Mouse (Mus musculus): Measurements from ENCODE around the gene Mrpl44.
A peak's percentile ranks its signal among the peaks of the same experiment; 100 is the strongest.

The Mrpl44 gene

DNA sequence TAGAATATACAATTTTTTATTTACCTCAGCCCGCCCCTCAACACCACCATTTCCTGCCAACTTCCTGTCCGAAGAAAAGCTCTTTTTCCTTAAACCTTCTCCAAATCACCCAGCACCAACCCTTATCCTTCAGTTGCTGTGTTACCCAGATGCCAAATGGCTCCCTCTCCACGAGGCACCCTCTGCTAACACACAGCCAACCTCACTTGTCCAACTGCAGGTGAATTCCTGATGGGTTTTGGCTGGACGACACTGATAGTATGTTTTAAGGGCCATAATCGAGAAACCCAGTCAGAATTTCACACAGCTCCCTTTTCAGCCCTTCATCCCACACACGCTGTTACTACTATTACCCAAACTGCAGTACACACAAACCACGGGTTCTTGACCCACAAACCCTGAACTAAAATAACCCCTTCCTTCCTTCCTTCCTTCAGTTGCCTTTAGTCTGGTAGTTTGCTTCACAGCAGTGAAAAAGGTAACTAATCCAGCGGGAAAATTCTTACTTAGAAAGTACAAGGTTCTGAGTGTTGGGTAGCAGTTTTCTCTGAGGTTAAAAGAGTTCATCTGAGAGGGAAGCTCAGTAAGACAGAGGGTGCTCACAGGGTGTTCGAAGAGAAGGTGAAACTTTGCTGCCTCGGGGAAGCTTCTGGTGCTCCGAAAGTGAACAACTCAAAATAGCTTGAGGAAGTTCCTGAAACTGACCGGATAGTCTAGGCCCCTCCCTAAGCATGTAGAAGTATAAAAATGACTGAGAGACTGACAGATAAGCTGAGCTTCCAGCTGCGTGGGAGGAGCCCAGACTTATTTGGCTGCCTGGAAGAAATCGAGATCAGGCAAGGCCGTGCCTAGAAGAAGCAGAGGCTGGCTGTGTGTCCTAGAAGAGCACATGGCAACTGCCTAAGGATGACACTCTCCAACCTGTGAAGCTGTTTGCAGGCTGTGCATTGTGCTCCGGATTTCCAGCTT is 13.3 kb upstream of the Mrpl44 start:
- no peak for DNase-seq

DNA sequence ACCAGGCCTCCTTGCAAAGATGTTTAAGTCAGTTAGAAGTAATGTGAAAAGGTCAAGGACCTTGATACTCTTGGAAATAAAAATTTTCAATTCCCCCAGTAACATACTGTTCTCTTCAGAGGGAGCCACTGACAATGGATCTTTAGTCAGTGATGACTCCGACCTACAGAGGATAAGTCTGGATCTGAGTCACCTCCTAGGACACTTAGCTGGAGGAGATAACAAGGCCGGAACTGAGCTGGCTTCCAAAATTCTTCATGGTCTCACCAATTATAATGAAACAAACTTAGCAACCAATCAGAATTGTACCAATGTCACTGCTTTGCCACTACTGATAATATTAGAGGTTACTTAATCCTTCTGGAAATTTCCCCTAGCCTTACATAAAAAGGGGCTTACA is 11.8 kb upstream of the Mrpl44 start:
- DNase-seq: no peak

DNA sequence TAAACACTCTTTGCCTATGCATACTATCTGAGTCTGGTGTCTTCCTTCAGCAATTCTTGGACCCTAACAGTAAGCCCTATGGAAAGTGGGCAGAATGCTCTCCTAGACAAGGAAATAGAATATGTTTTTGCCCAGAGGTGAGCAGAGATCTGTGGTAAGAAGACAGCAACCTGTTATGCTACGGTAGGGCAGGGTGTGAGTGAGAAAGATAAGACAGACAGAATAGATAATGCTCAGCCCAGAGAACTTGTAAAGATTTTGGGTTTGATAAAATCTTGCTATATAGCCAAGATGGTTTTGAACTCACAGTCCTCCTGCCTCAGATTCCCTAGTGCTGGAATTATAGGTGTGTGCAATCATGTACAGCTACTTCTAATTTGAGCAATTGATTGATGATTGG is 11.3 kb upstream of the Mrpl44 start:
- DNase-seq: no peak

DNA sequence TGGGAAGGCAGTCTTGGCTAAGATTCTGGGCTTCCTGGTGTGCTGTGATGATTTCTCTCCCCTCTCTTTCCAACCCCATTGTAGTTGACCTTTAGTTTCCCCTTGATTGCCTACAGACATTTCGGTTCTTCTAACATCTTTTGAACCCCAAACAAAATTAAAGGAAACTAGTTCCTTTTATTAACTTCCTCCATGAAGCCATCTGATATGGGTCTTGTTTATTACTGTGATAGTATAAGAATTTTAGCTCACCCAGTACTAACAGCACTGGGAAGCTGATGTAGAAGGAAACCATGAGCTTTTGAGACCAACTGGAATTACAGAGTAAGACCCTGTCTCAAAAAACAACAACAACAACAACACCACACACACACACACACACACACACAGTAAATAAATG is 7.6 kb upstream of the Mrpl44 start:
- DNase-seq: no peak

DNA sequence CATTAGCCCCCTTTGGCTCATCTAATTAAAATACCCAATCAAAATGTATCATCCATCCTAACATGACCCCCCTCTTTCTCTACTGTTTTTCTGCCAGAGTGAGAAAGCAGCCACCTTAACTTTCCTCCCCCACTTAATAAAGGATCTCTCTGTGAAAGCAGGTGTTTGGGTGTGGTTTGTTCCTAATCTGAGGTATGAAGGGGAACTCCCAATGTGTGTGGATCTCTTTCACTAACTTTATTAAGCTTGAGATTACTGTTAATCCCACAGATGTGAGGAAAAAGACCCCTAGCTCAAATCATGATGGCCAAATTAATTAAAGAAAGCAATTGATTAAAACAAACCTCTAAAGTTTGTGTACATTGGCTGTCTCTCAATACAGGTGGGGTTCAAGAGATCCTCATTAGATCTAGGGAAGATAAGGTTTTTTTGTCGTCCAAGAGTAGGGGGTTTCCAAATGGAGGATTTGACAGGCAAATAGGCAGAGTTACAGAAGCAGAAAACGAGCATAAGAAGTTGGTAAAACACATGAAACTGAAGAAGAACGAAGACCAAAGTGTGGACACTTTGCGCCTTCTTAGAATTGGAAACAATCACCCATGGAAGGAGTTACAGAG is 1.5 kb upstream of the Mrpl44 start:
- DNase-seq: no peak

DNA sequence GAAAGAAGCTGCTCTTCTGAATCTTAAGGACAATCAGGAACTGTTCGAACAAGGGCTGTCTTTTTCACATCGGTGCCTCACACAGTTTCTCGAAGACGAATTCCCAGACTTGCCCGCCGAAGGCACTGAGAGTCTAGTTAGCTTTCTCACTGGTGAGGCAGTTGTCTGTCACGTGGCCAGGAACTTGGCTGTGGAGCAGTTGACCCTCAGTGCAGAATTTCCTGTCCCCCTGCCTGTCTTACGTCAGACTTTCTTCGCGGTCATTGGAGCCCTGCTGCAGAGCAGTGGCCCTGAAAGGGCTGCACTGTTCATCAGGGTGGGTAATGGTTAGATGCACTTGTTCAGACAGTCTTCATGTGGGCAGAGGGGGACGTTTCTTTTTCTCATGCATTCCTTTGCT is 2.2 kb downstream of the Mrpl44 start:
- DNase-seq: no peak

DNA sequence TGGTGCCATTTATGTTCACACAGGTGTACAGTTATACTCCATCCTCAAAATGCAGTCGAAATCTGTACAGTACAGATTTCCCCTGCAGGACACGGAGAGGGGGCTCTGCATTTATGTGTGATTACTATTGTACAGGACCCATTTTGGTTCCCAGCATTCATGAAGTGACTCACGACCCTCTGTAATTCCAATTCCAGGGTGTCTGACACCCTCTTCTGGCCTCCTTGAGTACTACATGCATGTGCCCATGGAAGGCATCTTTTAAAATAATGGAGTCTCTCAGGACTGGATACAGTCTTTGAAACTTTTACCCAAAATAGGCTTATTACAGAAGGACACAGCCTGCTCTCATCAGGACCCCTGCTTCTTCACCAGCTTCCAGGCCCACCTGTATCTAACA is 6.6 kb downstream of the Mrpl44 start:
- DNase-seq: no peak

DNA sequence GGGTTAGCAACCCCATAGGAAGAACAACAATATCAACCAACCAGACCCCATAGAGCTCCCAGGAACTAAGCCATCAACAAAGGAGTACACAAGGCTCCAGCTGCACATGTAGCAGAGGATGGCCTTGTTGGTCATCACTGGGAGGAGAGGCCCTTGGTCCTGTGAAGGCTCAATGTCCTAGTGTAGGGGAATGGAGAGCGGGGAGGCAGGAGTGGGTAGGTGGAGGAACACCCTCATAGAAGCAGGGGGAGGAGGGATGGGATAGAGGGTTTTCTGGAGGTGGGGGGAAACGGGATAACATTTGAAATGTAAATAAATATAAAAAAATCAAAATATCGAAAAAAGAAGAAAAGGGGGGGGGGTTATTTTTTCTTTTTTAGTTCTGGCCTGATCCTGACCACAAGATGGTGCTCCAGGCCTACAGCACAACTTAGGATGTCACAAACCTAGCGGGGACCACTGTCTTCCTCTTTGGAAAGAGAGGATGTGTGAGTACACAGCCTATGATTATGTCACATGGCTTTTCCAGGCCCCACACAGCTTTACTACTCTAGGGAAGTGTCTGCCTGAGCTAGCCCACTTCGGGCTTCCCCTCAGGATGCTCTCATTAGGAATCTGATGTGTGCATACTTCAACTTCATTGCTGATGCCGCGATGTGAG is 10.6 kb downstream of the Mrpl44 start:
- DNase-seq: peak; percentile 36

DNA sequence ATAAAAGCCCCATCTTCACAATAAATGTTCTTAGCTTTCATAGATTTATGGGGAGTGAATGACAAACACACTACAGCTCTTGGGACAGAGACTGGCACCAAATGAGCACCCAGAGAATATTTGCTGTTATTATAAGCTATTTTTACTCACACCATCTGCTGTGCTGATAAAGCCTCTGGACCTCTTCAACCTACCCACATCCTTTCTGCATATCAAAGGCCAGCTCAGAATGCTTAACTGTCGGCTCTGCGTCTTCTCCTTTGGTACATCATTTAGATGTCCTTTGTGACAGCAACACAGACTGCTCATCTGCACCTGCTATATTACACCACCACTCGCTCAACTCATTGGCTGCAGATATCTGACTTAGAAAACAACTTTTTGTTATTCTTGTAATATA is 21.3 kb downstream of the Mrpl44 start:
- no peak for DNase-seq

DNA sequence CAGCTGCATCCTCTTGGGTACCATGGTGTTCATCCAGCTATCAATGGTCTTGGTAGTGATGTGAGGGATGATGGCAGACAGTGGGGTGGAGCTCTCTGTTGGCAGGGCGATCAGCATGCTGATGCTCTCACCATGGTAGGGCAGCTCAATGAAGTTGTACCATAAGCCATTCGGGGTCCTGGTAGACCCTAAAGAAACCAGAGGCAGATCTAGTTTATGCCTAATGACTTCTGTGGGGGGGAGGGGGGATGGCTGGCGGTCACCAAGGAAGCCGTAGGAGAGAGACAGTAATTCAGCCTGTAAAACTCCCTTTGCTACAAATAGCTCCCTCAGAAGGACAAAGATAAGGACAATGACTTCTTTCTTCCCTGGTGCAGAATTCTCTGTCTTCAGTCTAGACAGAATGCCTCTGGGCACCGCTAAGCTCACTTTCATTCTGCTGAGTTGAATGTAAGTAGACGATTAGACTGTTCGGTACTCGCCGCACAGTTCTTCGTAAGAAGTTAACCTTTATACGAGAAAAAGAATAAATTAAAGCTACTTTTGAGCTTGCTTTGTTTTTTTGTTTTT is 27.1 kb downstream of the Mrpl44 start:
- no peak for DNase-seq

DNA sequence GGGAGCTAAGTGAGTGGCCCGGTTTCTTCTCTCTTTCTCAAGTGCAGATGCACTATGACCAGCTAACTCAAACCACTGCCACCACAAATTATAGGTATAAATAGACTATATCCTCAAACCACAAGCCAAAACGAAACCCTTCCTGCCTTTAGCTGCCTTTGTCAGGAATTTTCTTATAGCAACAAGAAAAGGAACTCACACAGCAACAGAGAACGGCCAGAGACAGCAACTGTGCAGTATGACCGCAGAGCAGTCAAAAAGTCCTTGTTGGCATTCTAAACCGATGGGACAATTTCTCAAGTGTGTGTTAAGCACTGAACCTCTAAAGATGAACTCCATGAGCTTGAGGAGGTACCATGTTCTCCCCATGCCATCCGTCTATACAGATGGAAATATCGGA is 27.8 kb downstream of the Mrpl44 start:
- no peak for DNase-seq

DNA sequence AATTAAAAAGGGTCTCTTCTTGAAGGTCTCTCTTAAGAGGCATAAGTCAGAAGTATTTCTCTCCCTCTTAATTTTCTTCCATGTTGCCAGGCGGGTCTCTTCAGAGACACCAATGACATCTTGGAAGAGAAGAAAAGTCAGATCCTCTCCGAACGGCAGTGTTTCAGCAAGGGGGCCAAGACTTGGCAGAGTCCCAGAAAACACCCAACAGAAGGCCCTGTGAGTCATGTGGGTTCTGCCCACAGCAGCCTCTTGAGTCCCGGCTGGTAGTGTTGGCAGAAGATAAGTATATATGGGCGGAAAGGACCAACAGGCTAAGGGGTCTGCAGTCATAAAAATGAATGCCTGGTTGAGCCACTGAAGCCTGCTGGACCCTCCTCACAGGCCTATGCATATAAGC is 31.0 kb downstream of the Mrpl44 start:
- DNase-seq: no peak

DNA sequence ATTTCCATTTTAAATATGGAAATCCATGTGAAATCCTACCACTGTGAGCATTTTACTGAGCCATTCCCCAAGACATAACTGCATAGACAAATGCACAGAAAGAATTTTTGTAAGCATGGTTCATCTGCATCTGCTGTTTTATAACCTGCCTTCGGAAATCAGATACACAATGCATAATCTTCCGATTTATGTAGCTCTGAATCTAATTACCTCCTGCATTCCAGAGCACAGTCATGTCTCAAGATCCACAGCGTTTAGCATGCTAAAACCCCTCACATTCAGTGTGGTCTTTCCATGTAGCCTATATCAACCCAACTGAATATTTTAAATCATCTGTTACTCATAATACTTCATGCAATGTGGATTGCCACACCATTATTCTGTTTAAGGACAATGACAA is 33.6 kb downstream of the Mrpl44 start:
- DNase-seq: no peak

DNA sequence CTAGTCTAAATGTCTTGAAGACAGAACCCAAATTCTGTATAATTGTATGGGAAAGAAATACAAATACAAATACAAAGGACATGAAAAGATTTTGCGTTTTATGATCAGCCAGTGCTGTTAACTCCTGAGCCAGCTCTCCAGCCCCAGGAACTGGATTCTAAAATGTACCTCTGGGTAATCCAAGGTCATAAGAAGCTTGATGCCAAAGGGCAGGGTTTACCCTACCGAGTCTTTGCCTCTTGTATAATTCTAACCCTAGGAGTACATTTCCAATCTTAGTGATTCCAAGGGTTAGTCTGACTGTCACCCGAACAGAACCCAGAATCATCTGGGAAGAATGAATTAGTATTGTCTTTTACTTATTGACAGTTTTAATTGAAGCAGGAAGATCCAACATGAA is 39.6 kb downstream of the Mrpl44 start:
- DNase-seq: no peak

DNA sequence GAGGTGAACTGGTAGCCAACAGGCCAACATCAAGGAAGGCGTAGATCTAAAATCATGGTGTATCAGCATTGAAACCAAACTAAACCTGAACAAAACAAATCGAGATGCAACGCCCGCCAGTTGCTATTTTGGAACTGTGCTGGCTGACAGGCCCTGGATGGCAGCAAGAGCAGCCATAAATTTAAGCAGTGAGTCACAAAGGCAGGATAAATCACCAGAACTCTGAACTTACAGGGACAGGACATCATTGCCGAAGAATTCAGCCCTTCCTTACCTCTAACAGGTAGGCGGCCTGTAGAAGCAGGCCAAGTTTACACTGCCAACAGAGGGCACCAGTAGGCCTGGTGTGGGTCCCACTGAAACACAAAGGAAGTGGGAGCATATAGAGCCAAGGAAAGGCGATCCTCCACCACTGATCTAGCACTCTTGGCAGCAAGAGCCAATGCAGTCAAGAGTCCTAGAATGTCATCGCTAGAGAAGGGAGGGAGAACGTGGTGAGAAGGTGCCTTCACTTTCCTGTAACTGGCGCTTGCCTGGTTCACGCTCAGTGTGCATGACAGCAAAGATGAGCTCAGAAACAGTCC is 43.6 kb downstream of the Mrpl44 start:
- no peak for DNase-seq

DNA sequence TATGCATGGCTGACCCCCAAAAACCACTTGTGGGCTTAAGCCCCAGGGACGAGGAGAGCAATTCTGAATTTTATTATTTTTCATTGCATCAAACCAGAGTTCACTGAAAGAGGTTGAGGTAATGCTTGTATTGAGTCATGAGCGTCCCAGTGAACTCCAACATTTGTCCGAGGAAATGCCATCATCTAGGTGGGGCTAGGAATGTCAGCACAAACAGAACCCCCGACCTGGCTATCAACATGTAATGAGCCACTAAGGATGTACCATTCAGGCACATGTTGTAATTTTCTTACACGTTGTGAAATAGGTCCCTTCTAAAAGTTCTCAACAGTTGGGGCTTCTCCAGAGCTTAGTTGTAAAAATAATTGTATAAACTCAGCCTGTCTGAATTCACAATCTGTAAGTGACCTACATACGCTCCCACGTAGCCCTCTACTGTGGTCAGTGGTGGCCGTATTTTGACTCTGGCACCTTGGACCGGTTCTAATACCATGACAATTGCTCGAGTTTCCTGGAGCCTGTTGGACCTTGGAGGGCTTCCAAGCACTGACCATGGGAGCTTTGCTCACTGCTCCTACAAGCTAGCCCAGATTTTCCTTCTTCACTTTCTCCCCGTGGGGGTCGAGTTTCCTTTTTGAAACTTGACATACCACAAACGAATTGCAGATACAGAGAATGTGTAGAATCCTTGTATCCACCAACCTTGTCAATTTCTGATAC is 47.1 kb downstream of the Mrpl44 start:
- DNase-seq: peak; percentile 74

DNA sequence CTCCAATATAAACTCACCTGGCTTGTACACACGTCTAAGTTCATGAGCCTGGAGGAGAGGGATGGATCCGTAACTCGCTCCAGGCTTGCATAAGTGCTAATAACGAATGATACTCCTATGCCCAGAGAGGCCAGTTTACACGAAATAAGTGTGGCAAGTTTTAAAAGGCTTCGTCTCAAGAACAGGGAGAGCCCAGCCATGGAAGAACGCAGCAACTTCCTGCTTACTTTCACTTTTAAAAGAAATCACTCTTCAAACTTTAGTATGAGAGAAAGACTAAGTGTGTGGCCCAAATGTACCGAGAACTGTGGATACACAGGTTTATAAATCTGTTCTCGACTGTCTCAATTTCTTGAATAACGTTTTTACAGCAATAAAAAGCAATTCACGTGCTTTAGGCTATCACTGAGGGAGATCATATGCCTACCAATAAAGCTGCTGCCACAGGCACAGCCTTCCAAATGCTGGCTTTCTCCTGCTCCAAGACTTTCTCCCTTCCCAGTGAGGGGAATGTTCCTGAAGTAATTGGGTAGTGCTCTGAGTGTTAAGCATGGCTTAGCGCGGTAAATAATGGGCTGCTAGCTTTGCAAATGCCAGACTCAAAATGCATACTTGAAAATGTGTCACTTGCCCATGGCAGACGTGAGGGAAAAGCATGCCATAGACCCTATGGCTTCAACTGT is 48.3 kb downstream of the Mrpl44 start:
- no peak for DNase-seq

Data from lung, postnatal 36 days (tissue).